Mouse (Mus musculus) embryo, embryonic 10 days (tissue): ENCODE measurements around the gene Rb1.

Source experiments
- DNase-seq: peaks from one replicate; pipeline ENCODE4 v3.0.0-alpha.2; 2015; ENCODE audit warnings: low spot score

Rb1 gene

DNA sequence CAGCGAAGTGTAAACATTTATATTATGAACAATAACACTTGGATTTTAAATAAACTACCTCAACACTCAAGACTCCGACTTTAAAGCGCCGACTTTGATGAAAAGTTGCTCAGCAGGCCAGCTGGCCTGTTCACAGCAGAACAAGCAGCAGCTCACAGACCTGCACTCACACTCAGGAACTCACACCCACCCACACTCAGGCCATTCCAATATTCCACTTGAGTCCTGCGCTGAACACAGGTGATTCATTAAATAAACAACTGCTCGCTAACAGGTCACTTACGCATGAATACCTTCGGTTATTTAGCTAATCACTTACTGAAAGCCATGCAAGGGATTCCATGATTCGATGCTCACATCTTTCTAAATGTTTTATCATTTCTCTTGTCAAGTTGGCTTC, 63.4 kb downstream of the Rb1 start:
- no peak for DNase-seq

GRCm38 (mm10) chr14:73258181-73258580, 67.4 kb downstream of the Rb1 start:
- DNase-seq, result no peak

DNA sequence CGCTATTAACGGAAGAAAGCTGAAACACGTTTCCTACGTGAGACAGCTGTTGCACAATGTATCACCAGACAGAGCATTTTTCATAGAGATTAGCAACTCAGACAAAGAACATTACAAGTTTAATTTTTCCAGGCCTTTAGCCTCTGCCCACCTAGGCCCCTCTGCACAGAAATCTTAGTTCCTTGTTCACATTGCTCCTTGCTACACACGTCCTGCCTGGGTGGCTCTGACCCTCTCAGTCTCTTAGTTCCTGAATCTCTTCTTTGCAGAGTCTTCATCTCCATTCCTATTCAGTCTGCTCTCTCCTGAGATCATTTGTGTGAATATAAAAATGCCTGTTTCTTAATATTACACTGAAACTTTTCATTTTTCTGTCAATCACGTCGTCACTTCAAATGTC, 68.3 kb downstream of the Rb1 start:
- DNase-seq, result no peak

GRCm38 (mm10) chr14:73255426-73255970, 70.1 kb downstream of the Rb1 start:
- DNase-seq, result no peak

- no peak for DNase-seq
Measured at GRCm38 (mm10) chr14:73254412-73254811, 71.2 kb downstream of the Rb1 start.

- DNase-seq, result peak; percentile 70
Measured at GRCm38 (mm10) chr14:73253453-73254251, 72.0 kb downstream of the Rb1 start.

DNA sequence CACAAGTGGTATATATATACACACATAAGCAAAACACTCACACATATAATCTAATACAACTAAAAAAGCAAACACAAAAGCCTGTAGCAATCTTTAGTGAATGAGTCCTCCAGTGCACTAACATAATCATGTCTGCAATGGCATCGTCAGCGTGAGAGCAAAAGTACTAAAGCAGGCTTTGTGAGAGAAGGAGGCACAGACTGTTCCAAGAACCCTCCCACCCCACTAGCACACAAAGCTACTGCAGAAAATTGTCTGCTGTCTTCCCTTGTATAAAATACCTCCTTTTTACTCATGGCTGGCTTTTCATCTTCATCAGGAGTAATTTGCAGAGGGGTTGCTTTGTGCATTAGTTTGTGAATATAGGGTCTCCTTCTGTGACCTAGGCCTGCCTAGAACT, 73.3 kb downstream of the Rb1 start:
- no peak for DNase-seq

DNA sequence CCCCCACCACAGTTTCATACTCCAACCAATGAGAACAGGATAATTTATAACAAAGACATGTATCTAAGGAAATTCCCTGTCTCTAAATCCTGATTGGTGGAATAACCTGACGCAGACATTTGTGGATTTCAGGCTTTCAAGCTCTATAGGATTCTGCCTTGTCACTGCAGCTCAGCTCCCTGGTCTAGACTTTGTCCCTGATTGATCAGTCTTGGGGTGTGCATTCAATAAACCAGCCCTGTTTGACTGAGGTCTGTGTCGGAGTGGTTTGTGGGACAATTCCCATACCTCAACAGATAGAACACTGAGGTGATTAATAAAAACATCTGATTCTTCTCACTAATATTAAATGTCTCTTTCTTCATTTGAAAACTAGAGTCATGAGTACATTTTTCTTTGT, 75.6 kb downstream of the Rb1 start:
- DNase-seq, result no peak

DNA sequence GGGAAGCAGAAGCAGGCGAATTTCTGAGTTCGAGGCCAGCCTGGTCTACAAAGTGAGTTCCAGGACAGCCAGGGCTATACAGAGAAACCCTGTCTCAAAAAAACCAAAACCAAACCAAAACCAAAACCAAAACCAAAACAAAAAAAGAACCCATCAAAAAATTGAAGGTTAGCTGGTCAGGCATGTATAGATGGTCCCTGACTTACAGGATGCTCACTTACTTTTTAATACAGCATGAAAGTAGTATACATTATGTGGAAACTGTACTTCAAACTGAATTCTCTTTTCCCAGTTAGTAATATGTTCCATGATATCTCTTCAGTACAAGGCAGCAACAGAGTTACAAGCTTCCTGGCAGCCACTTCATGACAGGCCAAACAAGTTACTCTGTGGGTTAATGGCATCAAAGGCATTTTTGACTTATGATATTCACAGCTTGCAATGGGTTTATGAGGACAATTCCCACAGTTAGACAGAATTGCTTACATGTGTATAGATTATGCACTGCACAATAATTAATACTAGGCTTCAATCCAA, 81.5 kb downstream of the Rb1 start:
- DNase-seq, result no peak

GRCm38 (mm10) chr14:73239857-73240256, 85.8 kb downstream of the Rb1 start:
- no peak for DNase-seq

DNA sequence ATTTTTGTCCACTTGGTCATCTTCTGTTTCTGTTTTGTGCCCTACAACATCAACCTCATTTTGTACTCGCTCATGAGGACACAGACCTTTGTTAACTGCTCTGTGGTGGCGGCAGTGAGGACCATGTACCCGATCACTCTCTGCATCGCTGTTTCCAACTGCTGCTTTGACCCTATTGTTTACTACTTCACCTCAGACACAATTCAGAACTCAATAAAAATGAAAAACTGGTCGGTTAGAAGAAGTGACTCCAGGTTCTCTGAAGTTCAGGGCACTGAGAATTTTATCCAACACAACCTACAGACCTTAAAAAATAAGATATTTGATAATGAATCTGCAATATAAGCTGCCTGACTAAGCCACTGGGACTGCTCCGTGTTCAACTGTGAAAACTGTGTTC, 86.3 kb downstream of the Rb1 start:
- DNase-seq, result peak; percentile 83

- peak; percentile 87 for DNase-seq
Measured at GRCm38 (mm10) chr14:73238498-73239250, 86.9 kb downstream of the Rb1 start.

GRCm38 (mm10) chr14:73237848-73238321, 87.7 kb downstream of the Rb1 start, which contains the start of gene Lpar6:
Lpar6 (plus strand) TSS chr14:73237895.
- DNase-seq, result peak; percentile 84

DNA sequence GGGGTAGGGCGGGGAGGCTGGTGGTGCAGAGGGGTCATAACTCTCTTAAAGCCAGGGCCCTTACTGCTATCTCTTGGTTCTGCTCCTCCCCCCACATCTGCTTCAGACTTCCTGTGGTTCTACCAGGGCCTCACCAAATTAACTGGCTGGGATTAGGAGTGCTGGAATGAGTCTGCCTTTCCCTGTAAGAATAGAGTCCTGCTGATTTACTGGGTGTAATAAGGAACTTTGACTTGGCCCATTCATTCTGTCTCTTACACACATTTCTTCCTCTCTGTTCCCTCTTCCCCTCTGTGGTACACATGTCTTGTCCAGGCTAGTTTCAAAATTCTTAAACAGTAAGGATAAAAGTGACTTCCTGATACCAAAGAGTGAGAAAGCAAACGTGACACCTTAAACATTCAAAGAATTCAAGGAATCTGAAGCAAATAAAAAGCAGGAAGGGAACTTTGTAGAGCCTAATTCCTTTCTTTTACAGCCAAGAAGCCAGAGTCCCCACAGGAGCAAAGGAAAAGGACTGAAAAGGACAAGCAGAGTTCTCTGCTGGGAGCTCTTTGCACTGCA, 91.1 kb downstream of the Rb1 start:
- DNase-seq, result peak; percentile 72

- DNase-seq, result peak; percentile 56
Measured at GRCm38 (mm10) chr14:73231286-73231982, 94.2 kb downstream of the Rb1 start.

DNA sequence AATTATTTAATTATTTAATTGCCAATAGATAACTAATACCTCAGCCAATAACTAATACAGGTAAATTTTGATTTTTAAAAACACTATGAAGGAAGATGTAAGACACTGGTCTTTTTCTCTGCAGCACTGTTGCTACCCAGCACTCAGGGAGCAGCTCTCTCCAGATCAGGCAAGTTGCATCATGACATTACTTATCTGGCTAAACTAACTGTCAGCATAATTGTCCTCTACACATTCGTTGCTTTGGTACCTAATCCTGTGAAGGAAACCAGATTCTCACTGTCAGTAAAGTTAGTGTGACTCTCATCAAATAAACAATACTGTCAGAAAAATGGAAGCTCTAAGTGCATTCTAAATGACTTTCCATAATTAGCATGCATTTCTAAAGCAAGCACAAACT, 98.8 kb downstream of the Rb1 start:
- DNase-seq, result no peak

GRCm38 (mm10) chr14:73226346-73226745, 99.3 kb downstream of the Rb1 start:
- DNase-seq, result no peak

GRCm38 (mm10) chr14:73222316-73222970, 103.2 kb downstream of the Rb1 start:
- DNase-seq, result no peak

- no peak for DNase-seq
Measured at GRCm38 (mm10) chr14:73217062-73217461, 108.6 kb downstream of the Rb1 start.

DNA sequence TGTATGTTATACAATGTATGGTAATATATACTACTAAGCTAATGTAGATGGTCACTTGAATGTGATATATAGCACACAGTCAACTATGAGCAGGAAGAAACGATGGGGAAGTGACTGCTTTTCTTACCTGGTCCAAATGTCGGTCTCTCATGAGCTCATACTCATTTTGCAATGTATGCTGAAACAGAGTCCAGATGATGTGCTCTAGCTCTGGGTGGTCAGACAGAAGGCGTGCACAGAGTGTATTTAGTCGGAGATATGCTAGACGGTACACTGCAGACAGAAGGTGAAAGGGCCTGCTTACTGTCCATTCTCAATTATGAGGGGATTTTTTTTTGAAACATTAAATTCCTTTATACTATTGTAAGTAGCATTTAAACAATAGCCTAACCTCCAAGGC, 114.1 kb downstream of the Rb1 start:
- no peak for DNase-seq

DNA sequence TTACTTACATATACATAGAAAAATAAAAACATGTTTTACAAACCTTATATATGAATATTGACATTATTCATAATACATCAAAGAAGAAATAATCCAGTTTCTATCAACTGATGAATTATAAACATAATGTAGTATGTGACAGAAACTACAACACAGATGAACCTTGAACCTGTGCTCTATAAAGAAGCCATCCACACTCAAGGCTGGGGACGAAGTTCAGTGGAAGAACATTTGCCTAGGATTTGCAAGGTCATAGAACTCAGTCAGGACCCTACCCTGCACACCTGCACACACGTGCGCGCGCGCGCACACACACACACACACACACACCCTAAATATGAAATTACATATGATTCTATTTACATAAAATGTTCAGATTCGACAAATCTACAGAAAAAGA, 115.4 kb downstream of the Rb1 start:
- DNase-seq, result no peak
